Mouse (Mus musculus) limb, embryonic 13.5 days (tissue): ENCODE data around the gene Arhgef2. TPM values are rescaled to one million over a fixed set of nuclear protein-coding genes. Genes with fewer than 3 reads are reported as not detected.

Experiments
- ATAC-seq: fragments of 200-750 bp; cut with Nextera tagmentation; 2 replicates; pipeline ENCODE4 v1.8.0; 2017; ENCODE audit warnings: low read depth, moderate number of reproducible peaks, moderate TSS enrichment; ENCODE audit not compliant: low FRiP score
- H3K27ac ChIP-seq: fragments of 300-500 bp; sonication (generic); 2 replicates; pipeline ENCODE4 v1.5.1; 2015; ENCODE audit warnings: inconsistent platforms, mild to moderate bottlenecking, moderate library complexity
- H3K27me3 ChIP-seq: fragments of 300-500 bp; sonication (generic); 2 replicates; pipeline ENCODE4 v1.6.1; 2015; ENCODE audit warnings: mild to moderate bottlenecking, inconsistent platforms
- H3K36me3 ChIP-seq: fragments of 300-500 bp; sonication (generic); 2 replicates; pipeline ENCODE4 v1.6.1; 2015; ENCODE audit warnings: inconsistent platforms, mild to moderate bottlenecking, moderate library complexity
- H3K4me1 ChIP-seq: fragments of 300-500 bp; sonication (generic); 2 replicates; pipeline ENCODE4 v1.6.1; 2015; ENCODE audit warnings: inconsistent platforms
- H3K4me2 ChIP-seq: fragments of 300-500 bp; sonication (generic); replicated peaks from 2 replicates; pipeline ENCODE4 v1.6.1; 2015; ENCODE audit warnings: inconsistent platforms, mild to moderate bottlenecking, moderate library complexity
- H3K4me3 ChIP-seq: fragments of 300-500 bp; sonication (generic); 2 replicates; pipeline ENCODE4 v1.5.1; 2015; ENCODE audit warnings: moderate library complexity, mild to moderate bottlenecking, inconsistent platforms
- H3K9ac ChIP-seq: fragments of 300-500 bp; sonication (generic); 2 replicates; pipeline ENCODE4 v1.6.1; 2015; ENCODE audit warnings: mild to moderate bottlenecking, inconsistent platforms
- H3K9me3 ChIP-seq: fragments of 300-500 bp; sonication (generic); 2 replicates; pipeline ENCODE4 v1.6.1; 2016; ENCODE audit warnings: inconsistent platforms
- WGBS: fragments of 180-500 bp; shearing (Covaris S2); methylation state at CpG from one replicate; pipeline ENCODE4 v1.1.7; 2015; 5-methylcytosine and 5-hydroxymethylcytosine counted together
- polyA plus RNA-seq: library from polyadenylated mRNA; unstranded; fragments of >200 nt; fragmentation: Nextera tagmentation; extraction: Ambion mirVana; gene quantifications from 2 replicates; pipeline ENCODE4 v1.2.1, GENCODE M21; 2015

Arhgef2 gene
- polyA plus RNA-seq, 1 experiment from 2014 or later, result 105 TPM

DNA sequence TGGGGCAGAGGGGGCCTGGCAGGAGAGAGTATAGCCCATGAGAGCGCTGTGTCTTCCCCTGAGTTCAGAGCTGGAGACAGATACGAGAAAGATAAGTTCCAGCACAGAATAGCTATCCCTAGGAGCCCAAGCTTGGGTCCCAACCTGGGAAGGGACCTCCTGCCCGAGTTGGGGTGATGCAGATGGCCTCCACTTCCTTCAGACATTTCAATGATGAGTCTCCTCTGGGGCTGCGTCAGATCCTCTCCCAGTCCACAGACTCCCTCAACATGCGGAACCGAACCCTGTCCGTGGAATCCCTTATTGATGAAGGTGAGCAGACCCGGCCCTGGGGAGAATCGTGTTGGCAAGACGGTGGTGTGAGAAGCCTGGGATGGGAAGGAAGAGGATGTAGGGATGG lies 27.3 kb downstream of the Arhgef2 start:
- Histone ChIP-seq H3K9ac (no peak overlapping the region), H3K9me3 (no peaks in the 10 kb centered on the region), H3K4me3 (no peak overlapping the region), H3K4me2 (no peak overlapping the region), H3K36me3 (peaks cover 98% of the 10 kb centered on the region), H3K27me3 (no peaks in the 10 kb centered on the region), H3K27ac (no peak overlapping the region), H3K4me1 (0 out of 2 replicates have a peak, but pooled peaks cover 3% of the 10 kb centered on the region)
- no peak for ATAC-seq
- WGBS, result 95% methylated on average over 10 of the region's 10 CpGs

DNA sequence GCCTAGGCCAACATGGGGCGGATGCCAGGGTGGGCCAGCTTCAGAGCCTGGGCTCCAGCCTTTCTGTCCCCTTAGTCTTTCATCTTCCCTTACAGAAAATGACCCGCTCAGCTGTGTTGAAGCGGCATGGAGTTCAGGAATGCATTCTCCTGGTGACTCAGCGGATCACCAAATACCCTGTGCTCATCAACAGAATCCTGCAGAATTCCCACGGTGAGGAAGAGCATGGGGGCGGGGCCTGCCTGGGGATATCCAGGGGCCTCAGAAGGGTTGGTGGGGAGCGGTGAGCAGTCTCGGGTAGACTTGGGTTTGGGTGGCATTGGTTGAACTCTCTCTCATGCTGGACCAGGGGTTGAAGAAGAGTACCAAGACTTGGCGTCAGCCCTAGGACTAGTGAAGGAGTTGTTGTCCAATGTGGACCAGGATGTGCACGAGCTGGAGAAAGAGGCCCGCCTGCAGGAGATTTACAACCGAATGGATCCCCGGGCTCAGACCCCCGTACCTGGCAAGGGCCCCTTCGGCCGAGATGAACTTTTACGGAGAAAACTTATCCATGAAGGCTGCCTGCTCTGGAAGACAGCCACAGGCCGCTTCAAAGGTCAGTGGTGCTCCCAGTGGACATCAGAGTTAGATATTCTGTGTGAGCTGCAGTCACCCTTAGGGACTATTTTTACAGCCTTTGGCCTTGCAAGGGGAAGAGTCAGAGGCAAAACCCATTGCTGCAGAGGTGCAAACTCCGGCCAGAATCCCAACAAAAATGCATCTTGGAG lies 29.9 kb downstream of the Arhgef2 start:
- H3K4me2 ChIP-seq, result no peak overlapping the region
- 0 out of 2 replicates have a peak, but pooled peaks cover 3% of the 10 kb centered on the region for H3K4me1 ChIP-seq
- no peaks in the 10 kb centered on the region for H3K27me3 ChIP-seq
- WGBS, result 91% methylated on average over 19 of the region's 19 CpGs
- H3K9ac ChIP-seq, result no peak overlapping the region
- ATAC-seq, result no peak
- H3K4me3 ChIP-seq, result no peak overlapping the region
- no peaks in the 10 kb centered on the region for H3K9me3 ChIP-seq
- H3K27ac ChIP-seq, result no peak overlapping the region
- H3K36me3 ChIP-seq, result peaks cover 98% of the 10 kb centered on the region

GRCm38 (mm10) chr3:88636555-88636986 lies 30.8 kb downstream of the Arhgef2 start:
- ATAC-seq, result no peak
- H3K36me3 ChIP-seq, result peaks cover 97% of the 10 kb centered on the region
- H3K9me3 ChIP-seq, result no peaks in the 10 kb centered on the region
- H3K4me1 ChIP-seq, result 0 out of 2 replicates have a peak, but pooled peaks cover under 1% of the 10 kb centered on the region
- no peak overlapping the region for H3K27ac ChIP-seq
- 92% methylated on average over 8 of the region's 8 CpGs for WGBS
- H3K4me2 ChIP-seq, result no peak overlapping the region
- H3K4me3 ChIP-seq, result no peak overlapping the region
- H3K9ac ChIP-seq, result no peak overlapping the region
- no peaks in the 10 kb centered on the region for H3K27me3 ChIP-seq

GRCm38 (mm10) chr3:88637134-88637533 lies 31.4 kb downstream of the Arhgef2 start:
- Histone ChIP-seq H3K4me3 (no peak overlapping the region), H3K36me3 (peaks cover 97% of the 10 kb centered on the region), H3K27ac (no peak overlapping the region), H3K9ac (no peak overlapping the region), H3K27me3 (no peaks in the 10 kb centered on the region), H3K9me3 (no peaks in the 10 kb centered on the region), H3K4me2 (no peak overlapping the region), H3K4me1 (no peaks in the 10 kb centered on the region)
- no peak for ATAC-seq
- WGBS, result 93% methylated on average over 5 of the region's 5 CpGs

GRCm38 (mm10) chr3:88639239-88639638 lies 33.5 kb downstream of the Arhgef2 start:
- Histone ChIP-seq H3K9me3 (no peaks in the 10 kb centered on the region), H3K4me3 (no peak overlapping the region), H3K27me3 (no peaks in the 10 kb centered on the region), H3K27ac (no peak overlapping the region), H3K9ac (no peak overlapping the region), H3K4me1 (no peaks in the 10 kb centered on the region), H3K4me2 (no peak overlapping the region), H3K36me3 (peaks cover 97% of the 10 kb centered on the region)
- ATAC-seq, result no peak
- 94% methylated on average over 12 of the region's 12 CpGs for WGBS

GRCm38 (mm10) chr3:88640676-88641075 lies 34.9 kb downstream of the Arhgef2 start:
- Histone ChIP-seq H3K4me3 (no peak overlapping the region), H3K9ac (no peak overlapping the region), H3K4me1 (no peaks in the 10 kb centered on the region), H3K27ac (no peak overlapping the region), H3K27me3 (no peaks in the 10 kb centered on the region), H3K36me3 (peaks cover 96% of the 10 kb centered on the region), H3K9me3 (no peaks in the 10 kb centered on the region), H3K4me2 (no peak overlapping the region)
- WGBS, result 86% methylated on average over 1 of the region's 1 CpGs
- no peak for ATAC-seq

DNA sequence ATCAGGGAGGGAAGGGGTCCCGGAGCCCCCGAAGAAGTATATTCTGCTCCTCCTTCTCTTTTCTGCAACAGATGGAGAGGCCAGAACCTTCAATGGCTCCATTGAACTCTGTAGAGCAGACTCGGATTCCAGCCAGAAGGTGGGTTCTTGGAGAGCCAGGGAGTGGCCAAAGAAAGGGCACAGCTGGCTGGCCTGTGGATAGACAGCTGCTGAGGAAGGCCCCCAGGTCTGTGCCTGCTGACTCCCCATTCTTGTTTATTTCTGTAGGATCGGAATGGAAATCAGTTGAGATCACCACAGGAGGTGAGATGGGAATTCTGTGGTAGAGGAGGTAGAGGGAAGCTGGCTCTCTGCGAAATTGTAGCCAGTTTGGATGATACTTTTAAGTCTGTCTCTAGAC lies 37.3 kb downstream of the Arhgef2 start:
- no peak overlapping the region for H3K4me3 ChIP-seq
- WGBS, result 89% methylated on average over 5 of the region's 5 CpGs
- H3K4me1 ChIP-seq, result no peaks in the 10 kb centered on the region
- no peaks in the 10 kb centered on the region for H3K27me3 ChIP-seq
- no peaks in the 10 kb centered on the region for H3K9me3 ChIP-seq
- no peak for ATAC-seq
- no peak overlapping the region for H3K27ac ChIP-seq
- no peak overlapping the region for H3K9ac ChIP-seq
- H3K36me3 ChIP-seq, result peaks cover 98% of the 10 kb centered on the region
- H3K4me2 ChIP-seq, result no peak overlapping the region

GRCm38 (mm10) chr3:88645937-88646336 lies 40.2 kb downstream of the Arhgef2 start:
- no peaks in the 10 kb centered on the region for H3K9me3 ChIP-seq
- H3K9ac ChIP-seq, result no peak overlapping the region
- no peak overlapping the region for H3K4me2 ChIP-seq
- ATAC-seq, result no peak
- 87% methylated on average over 12 of the region's 12 CpGs for WGBS
- no peak overlapping the region for H3K27ac ChIP-seq
- H3K36me3 ChIP-seq, result peaks cover 77% of the 10 kb centered on the region
- no peak overlapping the region for H3K4me3 ChIP-seq
- no peaks in the 10 kb centered on the region for H3K4me1 ChIP-seq
- H3K27me3 ChIP-seq, result no peaks in the 10 kb centered on the region

- Histone ChIP-seq H3K9me3 (no peaks in the 10 kb centered on the region), H3K4me3 (no peak overlapping the region), H3K27ac (no peak overlapping the region), H3K27me3 (no peaks in the 10 kb centered on the region), H3K4me1 (no peaks in the 10 kb centered on the region), H3K9ac (no peak overlapping the region), H3K4me2 (no peak overlapping the region), H3K36me3 (peaks cover 73% of the 10 kb centered on the region)
- 74% methylated on average over 6 of the region's 6 CpGs for WGBS
- ATAC-seq, result no peak
Measured at GRCm38 (mm10) chr3:88646426-88646995, 40.7 kb downstream of the Arhgef2 start.

DNA sequence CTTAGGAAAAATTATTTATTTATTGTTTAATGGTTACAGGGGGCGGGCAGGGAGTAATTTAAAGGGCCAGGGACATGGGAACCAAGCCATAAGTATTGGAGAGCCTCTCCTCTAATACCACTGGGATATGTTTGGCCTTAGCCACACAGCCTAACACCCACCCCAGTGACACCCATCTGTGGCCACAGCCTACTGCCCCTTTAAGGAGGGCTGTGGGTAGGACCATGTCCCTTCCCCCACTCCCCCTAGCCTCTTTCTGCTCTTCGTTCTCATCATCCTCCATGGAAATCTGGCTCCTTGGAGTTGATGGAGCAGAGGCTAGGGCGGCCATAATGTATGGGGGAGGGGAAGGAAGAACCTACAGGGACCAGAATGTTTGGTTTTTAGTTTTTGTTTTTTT lies 41.3 kb downstream of the Arhgef2 start:
- Histone ChIP-seq H3K9ac (no peak overlapping the region), H3K27me3 (no peaks in the 10 kb centered on the region), H3K27ac (no peak overlapping the region), H3K4me3 (no peak overlapping the region), H3K36me3 (peaks cover 67% of the 10 kb centered on the region), H3K9me3 (no peaks in the 10 kb centered on the region), H3K4me1 (0 out of 2 replicates have a peak, but pooled peaks cover 3% of the 10 kb centered on the region), H3K4me2 (no peak overlapping the region)
- 85% methylated on average over 3 of the region's 3 CpGs for WGBS
- ATAC-seq, result no peak

GRCm38 (mm10) chr3:88647779-88648413 lies 42.1 kb downstream of the Arhgef2 start:
- Histone ChIP-seq H3K4me1 (0 out of 2 replicates have a peak, but pooled peaks cover 3% of the 10 kb centered on the region), H3K4me2 (no peak overlapping the region), H3K36me3 (peaks cover 59% of the 10 kb centered on the region), H3K4me3 (no peak overlapping the region), H3K9me3 (no peaks in the 10 kb centered on the region), H3K27ac (no peak overlapping the region), H3K27me3 (no peaks in the 10 kb centered on the region), H3K9ac (no peak overlapping the region)
- 91% methylated on average over 14 of the region's 14 CpGs for WGBS
- no peak for ATAC-seq

DNA sequence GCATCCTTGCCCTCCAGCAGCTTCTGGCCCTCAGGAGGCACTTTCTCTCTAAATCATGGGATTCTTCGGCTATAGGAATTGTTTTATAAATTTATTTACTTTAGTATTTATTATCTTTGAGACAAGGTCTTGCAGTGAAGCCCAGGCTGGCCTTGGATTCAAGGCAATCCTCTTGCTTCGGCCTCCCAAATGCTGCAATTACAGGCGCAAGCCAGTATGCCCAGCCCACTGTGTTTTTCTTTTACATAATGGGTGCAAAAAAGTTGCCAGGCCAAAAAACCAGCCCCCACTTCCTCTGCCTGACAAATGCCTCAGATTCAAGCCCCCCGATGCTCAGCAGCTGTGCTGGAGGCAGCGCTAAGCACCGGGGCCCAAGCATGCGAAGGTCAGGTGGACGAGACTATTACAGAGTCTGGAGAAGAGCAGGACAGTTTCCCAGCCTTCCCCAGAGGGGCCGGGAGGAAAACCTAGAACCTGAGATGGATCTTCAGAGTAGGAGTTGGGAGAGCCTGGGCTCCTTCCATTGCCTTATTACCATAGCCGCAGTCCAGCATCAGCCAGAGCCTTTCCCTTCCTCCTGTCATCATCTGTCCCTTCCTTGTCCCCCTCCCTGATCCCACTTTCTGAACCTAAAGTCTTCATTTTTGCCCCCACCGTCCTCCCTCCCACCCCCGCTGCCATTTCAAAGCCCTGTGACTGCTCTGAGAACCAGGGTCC lies 42.8 kb downstream of the Arhgef2 start:
- no peak overlapping the region for H3K4me2 ChIP-seq
- no peak for ATAC-seq
- H3K27ac ChIP-seq, result no peak overlapping the region
- no peaks in the 10 kb centered on the region for H3K9me3 ChIP-seq
- H3K4me1 ChIP-seq, result 0 out of 2 replicates have a peak, but pooled peaks cover 3% of the 10 kb centered on the region
- peaks cover 52% of the 10 kb centered on the region for H3K36me3 ChIP-seq
- no peak overlapping the region for H3K9ac ChIP-seq
- H3K4me3 ChIP-seq, result no peak overlapping the region
- 81% methylated on average over 12 of the region's 12 CpGs for WGBS
- no peaks in the 10 kb centered on the region for H3K27me3 ChIP-seq
